Mouse (Mus musculus) small intestine, adult 2 months (tissue): ENCODE data around the gene Wdtc1. TPM values are rescaled to one million over a fixed set of nuclear protein-coding genes. Genes with fewer than 3 reads are reported as not detected.

Experiments
- H3K27ac ChIP-seq: fragments of 200-500 bp; 2 replicates; pipeline ENCODE4 v1.5.1; 2012; ENCODE audit warnings: low read depth, low read length, control low read depth, inconsistent platforms; ENCODE audit not compliant: insufficient read depth
- H3K27me3 ChIP-seq: fragments of 200-500 bp; 2 replicates; pipeline ENCODE4 v1.6.1; 2012; ENCODE audit warnings: mild to moderate bottlenecking, moderate library complexity, low read length, inconsistent platforms; ENCODE audit not compliant: control insufficient read depth, insufficient read depth
- H3K36me3 ChIP-seq: fragments of 200-500 bp; 2 replicates; pipeline ENCODE4 v1.6.1; 2012; ENCODE audit warnings: mild to moderate bottlenecking, low read length, control low read depth, inconsistent platforms; ENCODE audit not compliant: control insufficient read depth, insufficient read depth
- H3K4me1 ChIP-seq: fragments of 200-500 bp; 2 replicates; pipeline ENCODE4 v1.6.1; 2012; ENCODE audit warnings: low read length, inconsistent platforms, mixed read lengths; ENCODE audit not compliant: control insufficient read depth, insufficient read depth, insufficient read length
- H3K4me3 ChIP-seq: fragments of 200-500 bp; 2 replicates; pipeline ENCODE4 v1.5.1; 2012; ENCODE audit warnings: low read depth, mild to moderate bottlenecking, control low read depth, inconsistent platforms, low read length, moderate library complexity
- CTCF ChIP-seq: fragments of 200-500 bp; IDR thresholded peaks from 2 replicates; pipeline ENCODE4 v1.5.1; 2012; ENCODE audit warnings: low read depth, mild to moderate bottlenecking, control low read depth, inconsistent platforms, low read length, moderate library complexity, mixed read lengths; ENCODE audit not compliant: insufficient replicate concordance, insufficient read length; ENCODE audit errors: extremely low read depth
- POLR2A ChIP-seq: fragments of 200-500 bp; IDR thresholded peaks from 2 replicates; pipeline ENCODE4 v1.6.1; 2012; ENCODE audit warnings: low read depth, mild to moderate bottlenecking, control low read depth, inconsistent platforms, low read length, moderate library complexity
- WGBS: fragments of 180-500 bp; shearing (Covaris S2); methylation state at CpG from one replicate; pipeline ENCODE4 v1.1.7; 2018; 5-methylcytosine and 5-hydroxymethylcytosine counted together
- polyA plus RNA-seq: library from polyadenylated mRNA; depleted of rRNA; stranded (reverse); fragments of >200 nt; gene quantifications from 2 replicates; pipeline ENCODE4 v1.2.3, GENCODE M21; 2012; rRNA removed

Wdtc1 gene
- polyA plus RNA-seq, 1 experiment = 90.5 TPM

GRCm38 (mm10) chr4:133251214-133251613 is 102.1 kb downstream of the Wdtc1 start:
- no peaks in the 10 kb centered on the region for H3K27me3 ChIP-seq
- peak overlapping the region; percentile 35 for H3K4me3 ChIP-seq
- 13% methylated on average over 31 of the region's 31 CpGs for WGBS
- no peaks in the 10 kb centered on the region; the same call in none of the 2 replicates for H3K36me3 ChIP-seq
- TF ChIP-seq POLR2A (no peak), CTCF (no peak)
- peaks cover 32% of the 10 kb centered on the region for H3K4me1 ChIP-seq
- H3K27ac ChIP-seq = no peak overlapping the region

DNA sequence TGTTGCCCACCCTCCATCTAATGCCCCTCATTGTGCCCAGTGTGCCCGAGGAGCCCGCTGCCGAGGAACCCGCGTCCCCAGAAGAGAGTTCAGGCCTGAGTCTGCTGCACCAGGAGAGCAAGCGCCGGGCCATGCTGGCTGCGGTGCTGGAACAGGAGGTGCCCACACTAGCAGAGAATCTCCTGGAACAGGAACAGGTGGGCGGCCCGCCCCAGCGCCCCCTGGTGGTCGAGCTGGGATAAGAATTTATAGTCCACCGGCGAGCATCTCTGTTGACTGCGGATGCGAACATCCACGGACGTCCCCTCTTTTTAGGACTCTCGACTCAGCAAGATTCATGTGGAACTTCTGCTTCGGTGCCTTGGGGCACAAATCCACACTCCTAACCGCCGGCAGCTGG is 102.7 kb downstream of the Wdtc1 start:
- TF ChIP-seq CTCF (peak; percentile 87), POLR2A (no peak)
- peak overlapping the region; percentile 35 for H3K4me3 ChIP-seq
- H3K27ac ChIP-seq = no peak overlapping the region
- H3K27me3 ChIP-seq = no peaks in the 10 kb centered on the region
- 4% methylated on average over 22 of the region's 22 CpGs for WGBS
- no peaks in the 10 kb centered on the region; the same call in none of the 2 replicates for H3K36me3 ChIP-seq
- H3K4me1 ChIP-seq = peaks cover 32% of the 10 kb centered on the region

GRCm38 (mm10) chr4:133247806-133248449 is 105.4 kb downstream of the Wdtc1 start:
- Histone ChIP-seq H3K27ac (peak overlapping the region; percentile 43), H3K4me3 (no peak overlapping the region), H3K36me3 (no peaks in the 10 kb centered on the region; the same call in none of the 2 replicates), H3K4me1 (peaks cover 28% of the 10 kb centered on the region), H3K27me3 (no peaks in the 10 kb centered on the region)
- 40% methylated on average over 13 of the region's 13 CpGs for WGBS
- TF ChIP-seq CTCF = no peak
- no peak for TF ChIP-seq POLR2A

- peaks cover 32% of the 10 kb centered on the region for H3K4me1 ChIP-seq
- no peak for TF ChIP-seq POLR2A
- no peak for TF ChIP-seq CTCF
- H3K4me3 ChIP-seq = 0 out of 2 replicates have a peak overlapping the region, but pooled peaks have one; percentile 1
- 52% methylated on average over 15 of the region's 15 CpGs for WGBS
- H3K36me3 ChIP-seq = no peaks in the 10 kb centered on the region; the same call in 1 of the 2 replicates
- no peaks in the 10 kb centered on the region for H3K27me3 ChIP-seq
- H3K27ac ChIP-seq = no peak overlapping the region
Observed at GRCm38 (mm10) chr4:133247072-133247471, 106.2 kb downstream of the Wdtc1 start.

DNA sequence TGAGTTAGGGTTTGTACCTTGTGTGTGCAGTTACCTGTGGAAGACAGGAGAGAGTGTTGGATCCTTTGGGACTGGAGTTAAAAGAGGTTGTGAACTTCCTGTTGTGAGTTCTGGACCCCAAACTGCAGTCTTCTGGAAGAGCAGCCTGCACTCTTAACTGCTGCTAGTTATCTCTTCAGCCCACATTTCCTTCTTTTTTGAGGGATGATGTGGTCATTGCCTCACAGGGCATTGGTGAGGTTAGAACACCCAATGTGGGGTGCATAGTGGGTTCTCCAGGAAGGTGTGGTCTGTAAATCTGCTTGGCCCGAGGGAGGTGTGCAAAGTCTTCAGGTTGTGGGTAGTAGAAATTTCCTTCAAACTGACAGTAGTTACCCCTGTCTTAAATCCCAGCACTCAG is 109.0 kb downstream of the Wdtc1 start:
- Histone ChIP-seq H3K36me3 (no peaks in the 10 kb centered on the region), H3K27me3 (no peaks in the 10 kb centered on the region), H3K27ac (no peak overlapping the region), H3K4me1 (peaks cover 16% of the 10 kb centered on the region), H3K4me3 (no peak overlapping the region)
- TF ChIP-seq CTCF (no peak), POLR2A (no peak)
- WGBS = 73% methylated on average over 1 of the region's 1 CpGs

DNA sequence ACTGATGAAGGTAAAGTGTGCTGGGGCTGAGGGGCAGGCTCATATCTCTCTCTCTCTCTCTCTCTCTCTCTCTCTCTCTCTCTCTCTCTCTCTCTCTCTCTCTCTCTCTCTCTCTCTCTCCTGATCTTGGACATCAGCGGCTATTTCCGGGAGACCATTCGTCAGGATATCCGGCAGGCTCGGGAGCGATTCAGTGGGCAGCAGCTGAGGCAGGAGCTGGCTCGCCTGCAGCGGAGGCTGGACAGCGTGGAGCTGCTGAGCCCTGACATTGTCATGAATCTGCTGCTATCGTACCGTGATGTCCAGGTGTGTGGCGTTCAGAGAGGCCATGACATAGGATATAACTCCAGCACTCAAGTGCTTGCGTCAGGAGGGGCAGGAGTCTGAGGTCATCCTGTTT is 109.7 kb downstream of the Wdtc1 start:
- Histone ChIP-seq H3K36me3 (no peaks in the 10 kb centered on the region), H3K27ac (no peak overlapping the region), H3K4me1 (peaks cover 16% of the 10 kb centered on the region), H3K27me3 (no peaks in the 10 kb centered on the region), H3K4me3 (no peak overlapping the region)
- WGBS = 63% methylated on average over 13 of the region's 13 CpGs
- TF ChIP-seq CTCF (no peak), POLR2A (no peak)

- peak overlapping the region; percentile 84; the same call in 1 of the 2 replicates for H3K27ac ChIP-seq
- TF ChIP-seq CTCF (no peak), POLR2A (no peak)
- H3K27me3 ChIP-seq = no peaks in the 10 kb centered on the region
- H3K4me1 ChIP-seq = peaks cover 14% of the 10 kb centered on the region
- no peaks in the 10 kb centered on the region for H3K36me3 ChIP-seq
- H3K4me3 ChIP-seq = no peak overlapping the region
- WGBS = 76% methylated on average over 9 of the region's 9 CpGs
Observed at GRCm38 (mm10) chr4:133242710-133243109, 110.6 kb downstream of the Wdtc1 start.

Other genes with a start within 250 kb of the Wdtc1 start
- gene Wasf2, start 223.0 kb downstream of the Wdtc1 start, polyA plus RNA-seq = 37.6 and 97.6 TPM in 2 replicates
- gene Cd164l2, start 141.3 kb downstream of the Wdtc1 start, polyA plus RNA-seq = 0.61 and 0.93 TPM in 2 replicates
- gene Gpr3, start 140.9 kb downstream of the Wdtc1 start, polyA plus RNA-seq = 0.17 TPM in 1 of 2 replicates, not detected in the other
- gene Map3k6, start 112.7 kb downstream of the Wdtc1 start, polyA plus RNA-seq = 1.7 and 75.5 TPM in 2 replicates
- gene Sytl1, start 90.4 kb downstream of the Wdtc1 start, polyA plus RNA-seq = 10.9 and 12.7 TPM in 2 replicates
- 26.2 and 58.0 TPM in 2 replicates for gene Tmem222, start 75.7 kb downstream of the Wdtc1 start, polyA plus RNA-seq
- 35.4 and 46.3 TPM in 2 replicates for gene Slc9a1, start 16.2 kb upstream of the Wdtc1 start, polyA plus RNA-seq
- gene Tent5b, start 126.7 kb upstream of the Wdtc1 start, polyA plus RNA-seq = 1.8 and 2.1 TPM in 2 replicates
- 6.1 and 6.2 TPM in 2 replicates for gene Trnp1, start 145.1 kb upstream of the Wdtc1 start, polyA plus RNA-seq
- gene Kdf1, start 165.5 kb upstream of the Wdtc1 start, polyA plus RNA-seq = 44.4 and 71.0 TPM in 2 replicates
- gene Nudc, start 192.5 kb upstream of the Wdtc1 start, polyA plus RNA-seq = 9.3 and 16.1 TPM in 2 replicates
- 1.8 and 23.0 TPM in 2 replicates for gene Nr0b2, start 199.9 kb upstream of the Wdtc1 start, polyA plus RNA-seq
- gene Gpatch3, start 221.3 kb upstream of the Wdtc1 start, polyA plus RNA-seq = 4.1 and 7.3 TPM in 2 replicates
- gene Gpn2, start 230.9 kb upstream of the Wdtc1 start, polyA plus RNA-seq = 40.7 and 77.8 TPM in 2 replicates
- gene Sfn, start 248.7 kb upstream of the Wdtc1 start, polyA plus RNA-seq = 175 and 423 TPM in 2 replicates